Mouse (Mus musculus) spleen, adult 2 months (tissue): ENCODE measurements at regions not wholly inside any gene's neighbourhood (a gene's known extent, or its start where the extent isn't known, plus 50 kb on each side); places are given as distances from the start of the nearest gene placed in this dataset.

Source experiments
- DNase-seq, 2 experiments: peaks; one replicate each; pipeline versions ENCODE4 v3.0.0 to v3.0.0-alpha.2; 2012 to 2021; ENCODE audit warnings: low spot score in 2 of 2, low read depth in 1 of 2
- H3K27ac ChIP-seq: fragments of 200-500 bp; 2 replicates; pipeline ENCODE4 v1.5.1; 2012; ENCODE audit warnings: low read length, inconsistent platforms; ENCODE audit not compliant: insufficient read depth
- H3K27me3 ChIP-seq: fragments of 200-500 bp; 2 replicates; pipeline ENCODE4 v1.6.1; 2012; ENCODE audit warnings: mild to moderate bottlenecking, moderate library complexity, low read length, inconsistent platforms; ENCODE audit not compliant: control insufficient read depth, insufficient read depth
- H3K36me3 ChIP-seq: fragments of 200-500 bp; 2 replicates; pipeline ENCODE4 v1.6.1; 2012; ENCODE audit warnings: mild to moderate bottlenecking, low read length, inconsistent platforms; ENCODE audit not compliant: control insufficient read depth, insufficient read depth
- H3K4me1 ChIP-seq: fragments of 200-500 bp; 2 replicates; pipeline ENCODE4 v1.6.1; 2011; ENCODE audit warnings: inconsistent platforms; ENCODE audit not compliant: control insufficient read depth, insufficient read depth, insufficient read length
- H3K4me3 ChIP-seq: fragments of 200-500 bp; 2 replicates; pipeline ENCODE4 v1.5.1; 2011; ENCODE audit warnings: mild to moderate bottlenecking, inconsistent platforms; ENCODE audit not compliant: insufficient read depth, insufficient read length; ENCODE audit errors: extremely low read depth
- CTCF ChIP-seq: fragments of 200-500 bp; IDR thresholded peaks from 2 replicates; pipeline ENCODE4 v1.5.1; 2011; ENCODE audit warnings: mild to moderate bottlenecking, inconsistent platforms; ENCODE audit not compliant: insufficient read depth, insufficient read length, insufficient replicate concordance; ENCODE audit errors: extremely low read depth
- POLR2A ChIP-seq: fragments of 200-500 bp; IDR thresholded peaks from 2 replicates; pipeline ENCODE4 v1.6.1; 2011; ENCODE audit warnings: low read depth, low read length, inconsistent platforms
- WGBS: fragments of 180-500 bp; shearing (Covaris S2); methylation state at CpG from one replicate; pipeline ENCODE4 v1.1.7; 2018; 5-methylcytosine and 5-hydroxymethylcytosine counted together

DNA sequence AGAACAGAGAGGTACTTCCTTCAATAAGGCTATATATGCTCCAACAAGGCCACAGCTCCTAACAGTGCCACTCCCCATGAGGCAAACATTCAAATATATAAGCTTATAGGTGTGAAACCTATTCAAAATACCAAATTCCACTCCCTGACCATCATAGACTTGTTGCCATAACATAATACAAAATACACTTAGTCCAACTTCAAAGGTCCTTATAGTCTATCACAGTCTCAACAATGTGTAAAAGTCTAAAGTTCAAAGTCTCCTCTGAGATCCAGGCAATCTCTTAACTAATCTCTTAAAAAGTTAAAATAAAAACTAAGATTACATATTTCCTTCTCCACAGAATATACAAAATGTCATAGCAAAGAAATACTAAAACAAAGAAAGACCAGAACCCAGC, 574.5 kb downstream of the Hs3st4 start:
- no peak overlapping the region for H3K27ac ChIP-seq
- no peak overlapping the region for H3K4me3 ChIP-seq
- no peaks in the 10 kb centered on the region for H3K4me1 ChIP-seq
- TF ChIP-seq CTCF (no peak), POLR2A (no peak)
- DNase-seq, result no peak
- no peaks in the 10 kb centered on the region for H3K36me3 ChIP-seq
- H3K27me3 ChIP-seq, result no peaks in the 10 kb centered on the region

DNA sequence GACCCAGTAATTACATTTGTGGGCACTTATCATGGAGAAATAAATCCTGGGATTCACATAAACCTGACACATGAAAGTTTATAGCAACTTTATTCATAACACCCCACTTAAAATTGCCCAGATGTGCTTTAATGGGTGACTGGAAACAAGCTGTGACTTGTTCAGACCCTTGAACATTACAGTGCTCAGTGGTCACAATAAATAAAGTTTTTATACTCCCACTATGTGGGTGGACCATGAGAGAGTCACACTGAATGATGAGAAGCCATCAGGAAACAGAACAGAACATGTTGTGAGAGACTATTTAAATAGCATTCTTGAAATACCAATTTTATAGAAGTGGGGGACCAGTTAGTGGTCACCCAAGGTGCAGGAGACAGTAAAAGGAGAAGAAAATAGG, 588.1 kb downstream of the Hs3st4 start:
- DNase-seq, result no peak
- no peak overlapping the region for H3K4me3 ChIP-seq
- no peaks in the 10 kb centered on the region for H3K4me1 ChIP-seq
- TF ChIP-seq POLR2A (no peak), CTCF (no peak)
- H3K27me3 ChIP-seq, result no peaks in the 10 kb centered on the region
- H3K27ac ChIP-seq, result no peak overlapping the region
- H3K36me3 ChIP-seq, result no peaks in the 10 kb centered on the region

DNA sequence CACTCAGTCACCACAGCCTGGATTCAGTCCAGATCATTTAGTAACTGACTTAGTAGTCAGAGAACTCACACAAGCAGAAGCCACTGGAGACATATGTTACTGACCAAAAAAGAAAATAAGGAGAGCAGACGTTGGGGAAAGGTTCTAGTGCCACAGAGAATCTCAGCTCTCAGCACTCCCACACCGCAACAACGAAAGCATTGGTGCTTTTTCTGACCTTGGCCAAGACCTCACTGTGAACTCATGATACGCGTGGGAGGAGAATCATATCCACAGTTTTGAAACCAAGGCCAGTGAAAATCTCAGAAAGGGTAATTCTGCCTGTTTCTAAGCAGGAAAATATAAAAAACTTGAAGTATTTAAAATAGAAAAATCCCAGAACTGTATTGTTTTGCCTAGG, 591.0 kb downstream of the Hs3st4 start:
- no peaks in the 10 kb centered on the region for H3K4me1 ChIP-seq
- no peak for DNase-seq
- no peaks in the 10 kb centered on the region for H3K27me3 ChIP-seq
- no peak overlapping the region for H3K27ac ChIP-seq
- 81% methylated on average over 5 of the region's 5 CpGs for WGBS
- no peak for TF ChIP-seq CTCF
- no peak for TF ChIP-seq POLR2A
- H3K36me3 ChIP-seq, result no peaks in the 10 kb centered on the region
- H3K4me3 ChIP-seq, result no peak overlapping the region

DNA sequence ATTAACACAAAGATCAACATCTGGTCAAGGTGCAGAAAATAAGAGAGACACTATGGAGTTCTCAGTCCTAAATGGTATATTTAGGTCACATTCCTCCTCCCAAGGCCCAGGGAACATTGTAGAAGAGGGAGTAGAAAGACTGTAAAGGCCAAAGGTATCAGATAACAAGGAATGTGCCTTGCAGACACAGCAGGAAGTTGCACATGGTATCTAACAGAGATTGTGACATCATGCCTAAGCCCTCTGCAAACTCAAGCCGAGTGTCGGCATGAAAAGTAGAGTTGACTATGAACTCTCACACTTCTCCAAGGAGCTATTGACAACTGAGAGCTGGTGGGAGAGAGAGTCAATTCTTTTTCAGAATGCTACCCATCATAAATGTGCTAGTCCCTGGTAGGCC, 598.7 kb downstream of the Hs3st4 start:
- no peak for DNase-seq
- no peak for TF ChIP-seq CTCF
- Histone ChIP-seq H3K27ac (no peak overlapping the region), H3K27me3 (no peaks in the 10 kb centered on the region), H3K36me3 (no peaks in the 10 kb centered on the region), H3K4me1 (no peaks in the 10 kb centered on the region), H3K4me3 (no peak overlapping the region)
- WGBS, result 86% methylated on average over 2 of the region's 2 CpGs

DNA sequence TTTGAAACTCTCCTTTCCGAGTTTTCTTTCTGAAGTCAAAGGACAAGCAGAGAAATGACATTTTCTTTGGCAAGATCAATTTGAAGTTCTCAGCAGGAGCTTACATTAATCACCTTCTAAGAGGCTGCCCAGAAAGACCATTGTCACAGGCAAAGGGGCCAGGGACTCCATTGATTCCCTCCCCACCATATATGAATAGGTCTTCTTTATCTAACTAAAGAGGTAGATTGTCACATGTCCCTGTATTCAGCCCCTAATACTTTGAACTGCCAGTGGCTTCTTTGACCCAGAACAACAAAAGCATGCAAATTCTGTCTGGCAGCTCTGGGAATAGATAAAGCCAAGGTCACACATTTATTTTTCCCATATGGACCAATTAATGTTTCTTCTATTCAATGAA, 602.6 kb downstream of the Hs3st4 start:
- Histone ChIP-seq H3K27me3 (no peaks in the 10 kb centered on the region), H3K4me1 (no peaks in the 10 kb centered on the region), H3K27ac (no peak overlapping the region), H3K4me3 (no peak overlapping the region), H3K36me3 (no peaks in the 10 kb centered on the region)
- WGBS, result 77% methylated on average over 1 of the region's 1 CpGs
- DNase-seq, result no peak
- no peak for TF ChIP-seq CTCF
- no peak for TF ChIP-seq POLR2A

DNA sequence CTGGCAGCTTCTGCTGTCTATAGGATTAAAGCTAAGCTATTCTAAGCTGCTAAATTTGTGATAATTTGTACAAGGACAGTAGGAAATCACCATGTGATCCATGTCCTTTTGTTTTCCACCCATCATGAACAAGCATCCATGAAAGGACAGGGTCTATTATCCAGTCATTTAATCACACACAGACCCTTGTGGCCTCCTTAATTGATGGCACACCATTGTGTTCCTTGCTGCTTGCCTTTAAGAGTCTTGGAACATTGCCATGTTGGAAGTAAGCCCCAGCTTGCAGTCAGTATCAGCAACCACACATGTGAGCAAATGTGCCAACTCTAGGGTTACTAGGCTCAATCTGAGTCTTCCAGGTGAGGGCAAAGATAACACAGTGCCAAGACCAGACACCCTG, 608.7 kb downstream of the Hs3st4 start:
- TF ChIP-seq POLR2A (no peak), CTCF (no peak)
- Histone ChIP-seq H3K4me1 (no peaks in the 10 kb centered on the region), H3K36me3 (no peaks in the 10 kb centered on the region), H3K4me3 (no peak overlapping the region), H3K27me3 (no peaks in the 10 kb centered on the region), H3K27ac (no peak overlapping the region)
- no peak for DNase-seq

DNA sequence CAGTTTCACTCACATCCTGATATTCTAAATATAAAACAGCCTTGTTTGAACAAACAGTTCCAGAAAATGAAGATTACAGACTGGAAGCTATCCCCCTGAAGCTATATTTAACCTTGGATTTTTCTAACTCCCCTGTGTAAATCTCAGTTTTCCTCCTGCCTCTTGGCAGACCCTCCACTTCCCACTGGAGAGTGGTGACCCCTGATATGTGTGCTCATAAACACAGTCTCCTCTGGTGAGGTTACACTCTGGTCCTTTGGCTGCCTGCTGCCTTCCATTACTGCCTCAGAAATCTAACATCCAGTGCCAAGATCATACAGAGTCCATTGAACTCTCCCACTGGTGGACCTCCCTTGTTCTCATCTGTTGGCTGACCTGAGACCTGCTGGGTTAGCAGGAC, 610.8 kb downstream of the Hs3st4 start:
- no peak for DNase-seq
- Histone ChIP-seq H3K4me1 (no peaks in the 10 kb centered on the region), H3K27ac (no peak overlapping the region), H3K36me3 (no peaks in the 10 kb centered on the region), H3K4me3 (no peak overlapping the region), H3K27me3 (no peaks in the 10 kb centered on the region)
- no peak for TF ChIP-seq POLR2A
- no peak for TF ChIP-seq CTCF
